Mouse (Mus musculus) lung, postnatal 0 days (tissue): ENCODE results near the gene Babam2.

Experiments
- CTCF ChIP-seq: IDR thresholded peaks from 2 replicates; pipeline ENCODE4 v1.5.1; 2016; ENCODE audit warnings: antibody characterized with exemption, mild to moderate bottlenecking
- EP300 ChIP-seq: IDR thresholded peaks from 2 replicates; pipeline ENCODE4 v1.6.1; 2016; ENCODE audit warnings: antibody characterized with exemption, mild to moderate bottlenecking, control low read depth

- TF ChIP-seq CTCF (no peak), EP300 (no peak)
Measured at GRCm38 (mm10) chr5:31787201-31787600, 89.7 kb downstream of the Babam2 start.
